Mouse (Mus musculus): Measurements from ENCODE around the gene Btk.

GRCm38 (mm10) chrX:134589836-134590235 lies 6.5 kb upstream of the Btk start:
- TF ChIP-seq CTCF (IDR thresholded peaks at IDR 0.05; ENCODE audit: low read depth, low read length) (no peak), POLR2A (IDR thresholded peaks at IDR 0.05; ENCODE audit: borderline replicate concordance, low read depth, low read length) (no peak)
